Mouse (Mus musculus): Measurements from ENCODE around the gene Ccdc150.

- TF ChIP-seq NELFE (IDR thresholded peaks at IDR 0.05; ENCODE audit: low read depth, low read length) (no peak), CTCF (IDR thresholded peaks at IDR 0.05 in 2 of 3, conservative IDR thresholded peaks at IDR 0.05 in 1 of 3; ENCODE audit: control insufficient read depth in 1 of 3, insufficient read depth in 1 of 3, low read depth in 2 of 3, low read length in 3 of 3, poor library complexity in 1 of 3, severe bottlenecking in 1 of 3) (no peak), ZC3H11A (IDR thresholded peaks at IDR 0.05; ENCODE audit: low read depth, low read length) (no peak), POLR2AphosphoS2 (IDR thresholded peaks at IDR 0.05; ENCODE audit: low read length) (no peak), ZKSCAN1 (IDR thresholded peaks at IDR 0.05; ENCODE audit: low read depth, low read length) (no peak), EP300 (IDR thresholded peaks at IDR 0.05; ENCODE audit: low read depth in 1 of 2, low read length in 2 of 2) (no peak), MAZ (IDR thresholded peaks at IDR 0.05; ENCODE audit: low read depth, low read length) (no peak), POLR2A (IDR thresholded peaks at IDR 0.05; ENCODE audit: control insufficient read depth in 1 of 2, insufficient read depth in 1 of 2, low read depth in 1 of 2, low read length in 2 of 2, poor library complexity in 1 of 2) (no peak), GATA1 (IDR thresholded peaks at IDR 0.05; ENCODE audit: low read depth, low read length) (no peak), KAT2A (conservative IDR thresholded peaks at IDR 0.05; ENCODE audit: low read depth, low read length) (no peak), MAFK (IDR thresholded peaks at IDR 0.05; ENCODE audit: borderline replicate concordance, low read depth, low read length) (no peak)
Observed at GRCm38 (mm10) chr1:54354786-54355185, 104.3 kb downstream of the Ccdc150 start.
